Mouse (Mus musculus): ENCODE data around the gene Gmeb1. TPM values are rescaled to one million over a fixed set of nuclear protein-coding genes. Genes with fewer than 3 reads are reported as not detected.

Gmeb1 gene
- total and polyA plus RNA-seq, 2 experiments from 2014 or later = 10.6 to 30.5 TPM

- WGBS = 80% methylated on average over 3 of the region's 3 CpGs
- DNase-seq (ENCODE audit: low spot score) = no peak
Observed at GRCm38 (mm10) chr4:132266835-132267349, 5.5 kb upstream of the Gmeb1 start.

GRCm38 (mm10) chr4:132263313-132263712, 1.9 kb upstream of the Gmeb1 start:
- TF ChIP-seq CTCF (IDR thresholded peaks at IDR 0.05) = no peak
- H3K36me3 ChIP-seq (ENCODE audit: insufficient read depth, low read length) = no peaks in the 10 kb centered on the region

More at GRCm38 (mm10) chr4:132266835-132267349, 5.5 kb upstream of the Gmeb1 start:
- Histone ChIP-seq H3K9ac (replicated peaks; ENCODE audit: low read length, poor library complexity, severe bottlenecking) (no peak overlapping the region), H3K4me1 (ENCODE audit: insufficient read depth, low read length) (no peaks in the 10 kb centered on the region), H3K4me2 (ENCODE audit: low read depth, low read length, poor library complexity, severe bottlenecking) (no peak overlapping the region), H3K36me3 (ENCODE audit: insufficient read depth, low read length) (no peaks in the 10 kb centered on the region), H3K4me3 (ENCODE audit: low read depth, low read length) (no peak overlapping the region), H3K9me3 (ENCODE audit: low read length) (no peaks in the 10 kb centered on the region), H3K27ac (ENCODE audit: low read depth, low read length) (no peak overlapping the region), H3K27me3 (ENCODE audit: insufficient read depth, low read length) (no peaks in the 10 kb centered on the region)
- no peak for TF ChIP-seq CTCF (IDR thresholded peaks at IDR 0.05)
- ATAC-seq (ENCODE audit: low FRiP score) = no peak

GRCm38 (mm10) chr4:132262358-132262616, 885 bp upstream of the Gmeb1 start:
- ATAC-seq (ENCODE audit: low FRiP score) = no peak
- DNase-seq (ENCODE audit: low spot score) = no peak
- TF ChIP-seq CTCF (IDR thresholded peaks at IDR 0.05) = no peak
- Histone ChIP-seq H3K9ac (replicated peaks; ENCODE audit: low read length, poor library complexity, severe bottlenecking) (no peak overlapping the region), H3K4me2 (ENCODE audit: low read depth, low read length, poor library complexity, severe bottlenecking) (peak overlapping the region; percentile 87; the same call in 1 of the 2 replicates), H3K9me3 (ENCODE audit: low read length) (no peaks in the 10 kb centered on the region), H3K4me1 (ENCODE audit: insufficient read depth, low read length) (0 out of 2 replicates have a peak, but pooled peaks cover 2% of the 10 kb centered on the region), H3K27me3 (ENCODE audit: insufficient read depth, low read length) (no peaks in the 10 kb centered on the region), H3K4me3 (ENCODE audit: low read depth, low read length) (no peak overlapping the region), H3K36me3 (ENCODE audit: insufficient read depth, low read length) (no peaks in the 10 kb centered on the region), H3K27ac (ENCODE audit: low read depth, low read length) (no peak overlapping the region)
- 77% methylated on average over 5 of the region's 5 CpGs for WGBS

More at GRCm38 (mm10) chr4:132263313-132263712, 1.9 kb upstream of the Gmeb1 start:
- Histone ChIP-seq H3K27me3 (ENCODE audit: insufficient read depth, low read length) (no peaks in the 10 kb centered on the region), H3K27ac (ENCODE audit: low read depth, low read length) (no peak overlapping the region), H3K4me1 (ENCODE audit: insufficient read depth, low read length) (0 out of 2 replicates have a peak, but pooled peaks cover 2% of the 10 kb centered on the region), H3K4me2 (ENCODE audit: low read depth, low read length, poor library complexity, severe bottlenecking) (no peak overlapping the region), H3K9ac (replicated peaks; ENCODE audit: low read length, poor library complexity, severe bottlenecking) (no peak overlapping the region), H3K4me3 (ENCODE audit: low read depth, low read length) (no peak overlapping the region), H3K9me3 (ENCODE audit: low read length) (no peaks in the 10 kb centered on the region)
- 95% methylated on average over 7 of the region's 7 CpGs for WGBS
- no peak for DNase-seq (ENCODE audit: low spot score)
- ATAC-seq (ENCODE audit: low FRiP score) = no peak

DNA sequence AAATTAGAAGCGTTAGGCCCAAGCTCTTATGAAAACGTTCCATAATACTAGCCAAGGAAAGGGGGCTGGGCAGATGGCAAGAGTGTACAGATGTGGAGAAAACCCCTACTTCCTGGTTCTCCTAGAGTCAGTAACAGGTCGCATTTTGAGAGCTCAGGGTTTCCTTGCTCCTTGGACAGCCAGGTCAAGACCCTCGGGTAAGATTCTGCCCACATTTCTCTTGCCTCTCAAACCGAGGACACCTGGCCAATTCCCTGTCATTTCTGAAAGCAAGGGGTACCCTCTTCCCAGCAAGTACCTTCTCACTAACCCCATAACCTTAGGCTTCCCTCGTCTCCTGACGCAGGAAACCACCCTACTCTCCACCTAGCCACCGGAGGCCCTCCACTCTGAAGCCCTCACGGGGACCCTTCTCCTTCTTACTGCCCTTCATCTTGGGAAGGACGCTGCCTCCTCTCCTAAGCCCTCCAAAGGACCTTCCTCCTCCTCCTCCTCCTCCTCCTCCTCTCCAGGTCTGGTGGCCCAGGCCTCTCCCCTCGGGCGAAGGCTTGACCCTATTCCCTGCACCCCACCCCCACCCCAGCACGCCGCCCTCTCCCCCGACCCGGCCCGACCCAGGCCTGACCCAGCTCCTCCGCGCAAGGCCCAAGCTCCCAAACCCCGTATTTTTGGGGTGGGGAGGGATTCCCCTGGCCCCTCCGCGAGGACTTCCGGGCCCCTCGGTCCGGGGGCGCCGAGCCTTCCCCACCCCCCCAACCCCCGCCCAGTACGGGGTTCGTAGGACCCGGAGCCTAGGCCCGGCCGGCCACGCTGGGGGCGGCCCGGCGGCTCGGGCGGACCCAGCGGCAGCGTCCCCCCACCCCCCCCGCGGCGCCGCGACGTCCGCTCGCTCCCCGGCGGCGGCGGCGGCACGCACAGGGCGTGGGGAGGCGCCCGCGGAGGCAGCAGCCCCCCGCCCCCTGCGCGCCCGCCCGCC, 710 bp downstream of the Gmeb1 start:
- 5% methylated on average over 21 of the region's 64 CpGs for WGBS

DNA sequence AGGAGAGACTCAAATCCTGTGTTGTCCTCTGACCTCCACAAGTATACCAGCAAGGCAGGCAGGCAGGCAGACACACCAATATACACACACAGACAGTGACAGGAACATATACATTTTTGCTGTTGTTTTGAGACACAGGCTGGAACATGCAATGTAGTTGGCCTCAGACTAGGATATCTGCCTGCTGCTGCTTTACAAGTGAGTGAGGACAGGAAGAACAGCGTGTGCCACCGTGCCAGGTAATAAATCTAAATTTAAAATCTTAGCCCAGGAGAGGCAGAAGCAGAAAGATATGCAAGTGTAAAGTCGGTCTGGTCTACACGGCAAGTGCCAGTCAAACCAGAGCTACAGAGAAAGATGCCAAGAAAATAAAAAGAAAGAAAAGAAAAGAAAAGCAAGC, 2.2 kb downstream of the Gmeb1 start:
- DNase-seq (ENCODE audit: low spot score) = no peak
- no peak for TF ChIP-seq CTCF (IDR thresholded peaks at IDR 0.05)
- H3K27me3 ChIP-seq (ENCODE audit: insufficient read depth, low read length) = no peaks in the 10 kb centered on the region
- 0 out of 2 replicates have a peak, but pooled peaks cover 2% of the 10 kb centered on the region for H3K4me1 ChIP-seq (ENCODE audit: insufficient read depth, low read length)
- 0 out of 2 replicates have a peak overlapping the region, but pooled peaks have one; percentile 24 for H3K9ac ChIP-seq (replicated peaks; ENCODE audit: low read length, poor library complexity, severe bottlenecking)
- no peaks in the 10 kb centered on the region for H3K9me3 ChIP-seq (ENCODE audit: low read length)
- 87% methylated on average over 4 of the region's 4 CpGs for WGBS
- 0 out of 2 replicates have a peak overlapping the region, but pooled peaks have one; percentile 87 for H3K4me2 ChIP-seq (ENCODE audit: low read depth, low read length, poor library complexity, severe bottlenecking)
- H3K27ac ChIP-seq (ENCODE audit: low read depth, low read length) = no peak overlapping the region
- no peaks in the 10 kb centered on the region for H3K36me3 ChIP-seq (ENCODE audit: insufficient read depth, low read length)
- ATAC-seq (ENCODE audit: low FRiP score) = no peak
- no peak overlapping the region for H3K4me3 ChIP-seq (ENCODE audit: low read depth, low read length)

More for the DNA sequence above, 710 bp downstream of the Gmeb1 start:
- Histone ChIP-seq H3K27me3 (ENCODE audit: insufficient read depth, low read length) (no peaks in the 10 kb centered on the region), H3K36me3 (ENCODE audit: insufficient read depth, low read length) (no peaks in the 10 kb centered on the region), H3K9ac (replicated peaks; ENCODE audit: low read length, poor library complexity, severe bottlenecking) (peak overlapping the region; percentile 98), H3K4me2 (ENCODE audit: low read depth, low read length, poor library complexity, severe bottlenecking) (peak overlapping the region; percentile 87), H3K27ac (ENCODE audit: low read depth, low read length) (peak overlapping the region; percentile 94), H3K9me3 (ENCODE audit: low read length) (no peaks in the 10 kb centered on the region), H3K4me3 (ENCODE audit: low read depth, low read length) (peak overlapping the region; percentile 75), H3K4me1 (ENCODE audit: insufficient read depth, low read length) (0 out of 2 replicates have a peak, but pooled peaks cover 2% of the 10 kb centered on the region)
- TF ChIP-seq CTCF (IDR thresholded peaks at IDR 0.05) = no peak
- ATAC-seq (ENCODE audit: low FRiP score) (peak; percentile 87), DNase-seq (ENCODE audit: low spot score) (peak; percentile 66)

GRCm38 (mm10) chr4:132256384-132256783, 5.0 kb downstream of the Gmeb1 start:
- TF ChIP-seq CTCF (IDR thresholded peaks at IDR 0.05) = no peak
- Histone ChIP-seq H3K9me3 (ENCODE audit: low read length) (no peaks in the 10 kb centered on the region), H3K36me3 (ENCODE audit: insufficient read depth, low read length) (0 out of 2 replicates have a peak, but pooled peaks cover 2% of the 10 kb centered on the region), H3K9ac (replicated peaks; ENCODE audit: low read length, poor library complexity, severe bottlenecking) (no peak overlapping the region), H3K27me3 (ENCODE audit: insufficient read depth, low read length) (no peaks in the 10 kb centered on the region), H3K4me2 (ENCODE audit: low read depth, low read length, poor library complexity, severe bottlenecking) (no peak overlapping the region), H3K4me3 (ENCODE audit: low read depth, low read length) (no peak overlapping the region), H3K27ac (ENCODE audit: low read depth, low read length) (no peak overlapping the region), H3K4me1 (ENCODE audit: insufficient read depth, low read length) (0 out of 2 replicates have a peak, but pooled peaks cover 2% of the 10 kb centered on the region)
- 93% methylated on average over 3 of the region's 3 CpGs for WGBS
- DNase-seq (ENCODE audit: low spot score) (no peak), ATAC-seq (ENCODE audit: low FRiP score) (no peak)

Measured in midbrain, postnatal 0 days (tissue).